Mouse (Mus musculus) urinary bladder, adult 2 months (tissue): Measurements from ENCODE around the gene Efcc1. TPM values are rescaled to one million over a fixed set of nuclear protein-coding genes. Genes with fewer than 3 reads are reported as not detected.

Experiments
- DNase-seq: peaks from one replicate; pipeline ENCODE4 v3.0.0; 2022; ENCODE audit warnings: low spot score
- polyA plus RNA-seq: library from polyadenylated mRNA; depleted of rRNA; stranded (reverse); fragments of >200 nt; gene quantifications from 2 replicates; pipeline ENCODE4 v1.2.3, GENCODE M21; 2012; rRNA removed

Gene Efcc1
- polyA plus RNA-seq, result 3.9 and 6.0 TPM in 2 replicates

DNA sequence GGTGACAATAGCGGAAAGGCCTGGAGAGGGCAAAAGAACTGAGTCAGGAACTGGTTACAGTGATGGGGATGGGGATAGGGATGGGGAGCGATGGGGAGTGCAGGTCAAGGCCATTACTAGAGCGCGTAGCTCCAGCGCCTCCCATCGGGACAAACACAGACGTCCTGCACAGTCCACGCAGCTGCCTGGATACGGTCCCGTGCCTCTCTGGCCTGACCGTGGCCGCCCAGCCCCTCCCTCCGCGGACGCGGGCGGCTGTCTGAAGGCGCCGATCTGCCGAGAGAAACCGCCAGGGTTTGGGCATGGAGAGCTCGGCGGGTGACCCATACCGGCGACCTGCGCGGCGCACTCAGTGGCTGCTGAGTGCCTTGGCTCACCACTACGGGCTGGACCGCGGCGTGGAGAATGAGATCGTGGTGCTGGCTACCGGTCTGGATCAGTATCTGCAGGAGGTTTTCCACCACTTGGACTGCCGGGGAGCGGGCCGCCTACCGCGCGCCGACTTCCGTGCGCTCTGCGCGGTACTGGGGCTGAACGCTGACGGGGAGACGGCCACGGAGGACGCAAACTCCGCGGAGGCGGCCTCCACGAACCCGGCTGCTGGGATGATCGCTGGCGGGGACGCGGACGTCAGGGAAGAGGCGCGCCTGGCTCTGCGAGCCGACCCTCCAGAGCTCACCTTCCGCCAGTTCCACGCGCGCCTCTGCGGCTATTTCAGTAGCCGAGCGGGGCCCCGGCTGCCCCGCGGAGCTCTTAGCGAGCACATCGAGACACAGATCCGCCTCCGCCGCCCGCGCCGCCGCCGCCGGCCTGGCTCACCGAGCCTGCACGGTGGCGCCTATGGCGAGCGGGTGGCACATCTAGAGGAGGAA lies at the start of gene Efcc1:
TSS of gene Efcc1 (plus strand) at position 279 of the 872 bp plus-strand sequence.
- DNase-seq, result no peak

DNA sequence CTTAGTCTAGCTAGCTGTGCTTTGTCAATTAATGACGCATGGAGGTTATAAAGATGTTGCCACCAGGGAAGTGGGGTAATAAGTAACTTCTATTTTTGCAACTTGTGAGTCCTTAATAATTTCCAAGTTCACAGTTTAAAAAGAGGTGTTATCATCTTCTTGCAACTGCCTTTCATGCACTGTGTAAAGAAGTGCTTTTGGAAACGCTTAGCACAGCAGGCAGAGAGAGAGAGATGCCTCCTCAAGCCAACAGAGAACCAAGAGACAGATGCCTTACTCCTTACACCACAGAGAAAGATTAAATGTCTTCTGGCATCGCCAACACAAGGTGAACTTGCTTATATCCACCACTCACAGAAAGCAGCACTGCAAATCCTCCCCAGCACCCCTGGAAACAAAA lies 34.7 kb upstream of the Efcc1 start:
- DNase-seq, result no peak

DNA sequence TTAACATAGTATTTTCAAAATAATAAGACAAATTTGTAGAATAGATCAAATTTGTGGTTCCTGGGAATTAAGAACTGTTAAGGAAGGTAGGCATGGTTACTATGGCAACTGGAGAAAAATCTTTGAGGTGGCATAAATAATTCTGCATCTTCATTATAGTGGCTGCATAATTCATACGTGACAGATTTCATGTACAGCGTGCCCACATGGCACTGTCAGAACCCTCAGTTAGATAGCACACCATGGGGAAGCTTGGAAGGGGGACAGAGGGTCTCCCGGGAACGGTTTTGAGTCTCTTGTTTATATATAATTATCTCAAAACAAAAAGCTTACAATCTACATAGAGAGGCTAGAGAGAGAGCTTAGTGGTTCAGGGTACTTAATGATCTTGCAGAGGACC lies 34.1 kb upstream of the Efcc1 start:
- no peak for DNase-seq

GRCm38 (mm10) chr6:87706246-87706645 lies 24.4 kb upstream of the Efcc1 start:
- DNase-seq, result no peak

DNA sequence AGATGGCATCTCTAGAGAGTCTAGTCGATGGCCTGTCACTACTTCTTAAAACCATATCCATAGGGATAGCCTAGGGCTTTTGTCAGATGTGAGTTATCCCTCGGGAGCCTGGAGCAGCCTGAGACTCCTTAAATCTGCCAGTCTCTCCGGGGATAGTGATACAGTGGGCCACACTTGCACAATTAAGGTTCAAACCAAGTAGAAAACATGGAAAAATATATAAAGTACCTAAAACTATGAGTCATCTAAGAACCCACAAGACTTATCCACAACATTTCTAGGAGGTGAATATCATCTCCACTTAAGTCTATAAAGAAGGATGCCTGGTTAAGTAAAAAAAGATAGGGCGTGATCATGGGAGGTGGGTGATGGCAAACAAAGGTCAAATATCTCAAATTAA lies 18.4 kb upstream of the Efcc1 start:
- no peak for DNase-seq

DNA sequence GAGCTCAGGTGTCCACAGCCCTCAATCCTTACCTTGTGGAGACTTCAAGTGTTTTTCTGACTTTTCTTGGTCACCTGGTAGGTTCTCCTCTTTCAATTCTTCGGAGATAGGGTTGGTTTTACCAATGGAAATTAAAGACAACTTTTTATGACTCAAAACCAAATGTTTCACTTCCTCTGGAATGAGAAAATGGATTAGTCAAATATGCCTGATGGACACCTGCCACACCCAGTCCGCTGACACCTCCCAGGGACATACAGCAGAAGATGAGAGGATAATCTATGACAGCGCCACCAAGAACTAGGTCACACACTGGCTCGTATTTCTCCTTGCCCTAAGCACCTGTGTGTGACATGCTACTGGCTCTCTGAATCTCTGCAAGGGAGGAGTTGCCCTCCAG lies 16.6 kb upstream of the Efcc1 start:
- no peak for DNase-seq

GRCm38 (mm10) chr6:87722631-87723030 lies 8.0 kb upstream of the Efcc1 start:
- no peak for DNase-seq

- no peak for DNase-seq
Observed at GRCm38 (mm10) chr6:87725267-87725912, 5.3 kb upstream of the Efcc1 start.

DNA sequence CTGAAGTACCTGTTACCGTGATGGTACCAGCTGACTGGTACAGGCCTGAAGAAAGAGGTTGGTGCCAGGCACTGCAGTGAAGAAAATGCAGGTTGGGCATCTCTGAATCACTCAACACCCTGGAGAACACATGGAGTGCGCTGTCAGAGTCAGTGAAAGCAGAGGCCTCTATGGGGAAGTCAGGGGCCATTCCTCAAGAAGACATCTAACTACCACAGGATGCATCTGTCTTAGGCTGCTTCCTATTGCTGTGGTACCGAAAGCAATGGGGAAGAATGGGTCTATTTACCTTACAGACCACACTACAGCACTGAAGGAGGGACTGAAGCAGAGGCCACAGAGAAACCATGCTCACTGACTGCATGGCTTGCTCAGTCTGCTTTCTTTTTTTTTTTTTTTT lies 2.6 kb upstream of the Efcc1 start:
- DNase-seq, result no peak

DNA sequence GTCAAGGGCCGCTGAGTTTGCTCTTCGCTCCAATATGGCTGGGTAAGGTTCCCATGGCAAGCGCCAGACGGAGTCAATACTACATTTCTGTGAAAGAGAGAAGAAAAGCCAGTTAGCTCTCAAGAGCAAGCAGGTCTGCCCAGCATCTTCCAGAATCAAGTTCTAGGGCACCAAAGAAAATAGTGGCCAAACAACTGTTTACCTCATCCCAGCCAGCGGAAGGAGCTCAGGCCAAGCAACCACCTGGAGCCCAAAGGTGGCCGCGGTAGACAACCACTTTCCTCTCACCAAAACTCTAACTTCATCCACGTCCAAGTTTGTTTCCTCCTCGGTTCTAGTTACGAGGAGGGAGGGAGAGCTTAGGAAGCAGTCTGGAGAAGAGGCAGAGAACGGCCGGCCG lies 528 bp upstream of the Efcc1 start:
- DNase-seq, result no peak

- no peak for DNase-seq
Observed at GRCm38 (mm10) chr6:87731463-87732095, 910 bp downstream of the Efcc1 start.

DNA sequence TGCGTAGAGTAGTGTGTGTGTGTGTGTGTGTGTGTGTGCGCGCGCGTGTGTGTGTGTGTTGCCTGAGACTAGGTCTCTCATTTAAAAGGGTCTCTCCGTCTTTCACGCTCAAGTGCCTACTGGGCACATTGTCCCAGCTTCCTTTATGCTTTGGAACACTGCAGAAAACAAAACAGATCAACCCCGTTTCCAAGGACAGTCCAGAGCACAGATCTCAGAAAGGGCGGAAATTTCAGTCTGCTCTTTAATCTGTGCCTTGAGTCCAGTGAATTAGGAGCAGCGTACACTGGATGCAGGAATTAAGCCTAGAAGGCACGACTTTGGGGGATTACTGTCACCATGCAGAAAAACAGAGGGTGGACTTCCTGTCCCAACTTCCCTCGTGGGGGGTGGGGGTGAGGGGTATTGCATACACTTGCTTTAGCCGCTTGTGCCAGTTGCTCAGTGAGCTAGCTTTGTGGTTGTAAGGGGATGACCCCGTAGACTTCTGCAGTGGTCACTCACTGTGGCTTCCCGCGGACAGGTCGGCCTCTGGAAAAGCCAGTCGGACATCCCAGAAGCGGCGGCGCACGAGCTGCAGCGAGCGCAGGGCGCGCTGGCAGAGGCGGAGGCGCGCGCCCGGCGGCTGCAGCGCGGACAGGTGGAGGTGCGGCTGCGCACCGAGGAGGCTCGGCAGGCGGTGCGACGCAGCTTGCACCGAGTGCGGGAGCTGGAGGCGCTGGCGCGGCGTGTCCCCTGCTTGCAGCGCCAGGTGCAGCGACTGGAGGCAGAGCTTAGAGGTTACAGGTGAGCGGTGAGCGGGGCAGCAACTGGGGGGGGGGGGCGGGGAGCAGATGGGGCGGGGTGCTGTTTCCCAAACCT lies 1.7 kb downstream of the Efcc1 start:
- no peak for DNase-seq

- no peak for DNase-seq
Observed at GRCm38 (mm10) chr6:87733131-87733930, 2.7 kb downstream of the Efcc1 start.

- DNase-seq, result no peak
Observed at GRCm38 (mm10) chr6:87734136-87734535, 3.5 kb downstream of the Efcc1 start.

DNA sequence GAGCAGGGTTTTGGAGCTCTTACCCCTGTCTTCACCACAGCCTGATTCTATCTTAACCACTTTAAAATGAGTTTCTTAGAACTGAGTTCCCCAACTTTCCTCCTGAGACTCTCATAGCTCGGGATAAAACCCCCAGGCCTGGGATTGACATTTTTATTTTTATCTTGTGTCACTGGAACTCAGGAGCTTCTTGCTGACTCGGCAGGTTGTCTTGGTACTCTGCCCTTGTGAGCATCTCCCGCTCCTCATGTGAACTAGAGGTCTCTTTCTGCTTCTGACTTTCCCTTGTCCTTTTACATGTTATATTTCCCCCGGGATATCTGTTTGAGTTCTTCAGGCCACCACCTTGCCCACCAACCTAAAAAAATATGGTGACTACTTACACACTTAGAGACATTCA lies 6.3 kb downstream of the Efcc1 start:
- DNase-seq, result no peak

- no peak for DNase-seq
Observed at GRCm38 (mm10) chr6:87737921-87738626, 7.4 kb downstream of the Efcc1 start.

GRCm38 (mm10) chr6:87739898-87740297 lies 9.2 kb downstream of the Efcc1 start:
- DNase-seq, result no peak

DNA sequence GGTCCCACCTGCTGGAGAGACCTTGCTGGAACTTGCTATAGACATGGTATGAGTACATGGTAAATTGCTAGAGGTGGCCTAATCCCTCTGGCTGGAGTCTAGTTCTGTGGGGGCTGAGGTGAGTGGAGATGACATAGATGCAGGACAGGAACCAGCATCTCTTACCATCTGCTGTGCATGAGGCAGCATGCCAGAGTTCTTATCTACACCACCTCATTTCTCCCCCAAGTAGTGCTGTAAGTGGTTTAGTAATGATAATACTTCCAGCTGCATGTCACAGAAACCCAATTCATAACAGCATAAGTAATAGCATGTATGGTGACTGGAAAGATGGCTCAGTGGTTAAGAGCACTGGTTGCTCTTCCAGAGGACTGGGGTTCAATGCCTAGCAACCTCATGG lies 9.8 kb downstream of the Efcc1 start:
- no peak for DNase-seq

DNA sequence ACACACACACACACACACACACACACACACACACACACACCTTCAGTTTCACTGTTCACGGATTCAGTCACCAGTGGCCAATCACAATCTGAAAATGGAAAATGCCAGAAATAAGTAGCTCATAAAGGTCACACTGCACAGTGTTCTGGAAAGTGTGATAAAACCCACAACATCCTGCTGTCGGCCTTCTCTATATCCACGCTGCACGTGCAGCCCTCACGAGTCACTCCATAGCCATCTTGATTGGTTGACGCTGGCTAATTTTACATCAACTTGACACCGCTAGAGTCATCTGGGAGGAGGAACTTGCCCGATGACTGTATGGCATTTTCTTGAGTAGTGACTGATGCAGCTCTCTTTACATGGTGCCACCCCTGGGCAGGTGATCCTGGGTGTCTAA lies 11.3 kb downstream of the Efcc1 start:
- no peak for DNase-seq

GRCm38 (mm10) chr6:87742804-87743203 lies 12.1 kb downstream of the Efcc1 start:
- DNase-seq, result no peak
